Mouse (Mus musculus): ENCODE data around the gene Reps2. TPM values are rescaled to one million over a fixed set of nuclear protein-coding genes. Genes with fewer than 3 reads are reported as not detected.

Gene Reps2
- total and polyA plus RNA-seq, 3 experiments: 0.06 TPM; not detected in 2

GRCm38 (mm10) chrX:162552383-162552782 lies 91.1 kb downstream of the Reps2 start:
- Histone ChIP-seq H3K4me1 (ENCODE audit: control insufficient read depth in 1 of 2, insufficient read depth in 2 of 2) (no peaks in the 10 kb centered on the region), H3K36me3 (replicated peaks in 1 of 2; ENCODE audit: control insufficient read depth in 1 of 2, insufficient read depth in 1 of 2, low read length in 1 of 2) (no peaks in the 10 kb centered on the region), H3K9ac (ENCODE audit: insufficient read depth, low read depth) (no peak overlapping the region), H3K27me3 (replicated peaks) (no peaks in the 10 kb centered on the region), H3K27ac (ENCODE audit: insufficient read depth, low read depth) (no peak overlapping the region), H3K9me3 (replicated peaks; ENCODE audit: low read length) (no peaks in the 10 kb centered on the region), H3K4me3 (replicated peaks in 1 of 3; ENCODE audit: low read depth in 2 of 3, low read length in 2 of 3, poor library complexity in 1 of 3) (no peak overlapping the region), H3K4me2 (ENCODE audit: insufficient read depth, low read depth, poor library complexity, severe bottlenecking) (no peak overlapping the region), H3K79me2 (replicated peaks; ENCODE audit: control insufficient read depth, extremely low read depth, insufficient read depth, poor library complexity, severe bottlenecking) (no peaks in the 10 kb centered on the region)
- in situ Hi-C loops (cut with MboI; ENCODE audit: low pct_ligation_motif_present, low pct_unique_long_range_greater_than_20kb, low sequenced_read_pairs) (no loop called here), dilution Hi-C loops (cut with MboI; ENCODE audit: extremely low pct_ligation_motif_present, extremely low pct_unique_long_range_greater_than_20kb, low sequenced_read_pairs) (no loop called here)
- TF ChIP-seq MXI1 (IDR thresholded peaks at IDR 0.05; ENCODE audit: low read depth, low read length): no peak
- TF ChIP-seq NELFE (IDR thresholded peaks at IDR 0.05; ENCODE audit: low read depth, low read length): no peak
- TF ChIP-seq NRF1 (IDR thresholded peaks at IDR 0.05; ENCODE audit: low read depth, low read length): no peak
- DNase-seq (ENCODE audit: extremely low read depth): no peak

GRCm38 (mm10) chrX:162545037-162545436 lies 98.4 kb downstream of the Reps2 start:
- H3K4me1 ChIP-seq (ENCODE audit: control insufficient read depth in 1 of 2, insufficient read depth in 2 of 2): peaks cover 0 to 15% of the 10 kb centered on the region in 2 experiments; a peak in 2 of 4 replicates
- in situ Hi-C loops (cut with MboI; ENCODE audit: low pct_ligation_motif_present, low pct_unique_long_range_greater_than_20kb, low sequenced_read_pairs) (no loop called here), dilution Hi-C loops (cut with MboI; ENCODE audit: extremely low pct_ligation_motif_present, extremely low pct_unique_long_range_greater_than_20kb, low sequenced_read_pairs) (no loop called here)
- TF ChIP-seq MAZ (IDR thresholded peaks at IDR 0.05; ENCODE audit: low read depth, low read length) (no peak), ELF1 (IDR thresholded peaks at IDR 0.05; ENCODE audit: low read depth, low read length) (no peak), USF2 (conservative IDR thresholded peaks at IDR 0.05; ENCODE audit: low read depth, low read length) (no peak), ZMIZ1 (IDR thresholded peaks at IDR 0.05; ENCODE audit: low read depth, low read length) (no peak), GABPA (IDR thresholded peaks at IDR 0.05; ENCODE audit: insufficient replicate concordance, low read depth, low read length) (no peak), IRF4 (IDR thresholded peaks at IDR 0.05; ENCODE audit: low read depth, low read length) (no peak)
- H3K9ac ChIP-seq (ENCODE audit: insufficient read depth, low read depth): no peak overlapping the region
- no peak for DNase-seq (ENCODE audit: extremely low read depth)
- H3K79me2 ChIP-seq (replicated peaks; ENCODE audit: control insufficient read depth, extremely low read depth, insufficient read depth, poor library complexity, severe bottlenecking): no peaks in the 10 kb centered on the region
- no peak overlapping the region for H3K4me2 ChIP-seq (ENCODE audit: insufficient read depth, low read depth, poor library complexity, severe bottlenecking)
- no peak overlapping the region for H3K4me3 ChIP-seq (replicated peaks in 1 of 3; ENCODE audit: low read depth in 2 of 3, low read length in 2 of 3, poor library complexity in 1 of 3)
- no peaks in the 10 kb centered on the region for H3K9me3 ChIP-seq (replicated peaks; ENCODE audit: low read length)
- no peaks in the 10 kb centered on the region for H3K27me3 ChIP-seq (replicated peaks)
- no peak overlapping the region for H3K27ac ChIP-seq (ENCODE audit: insufficient read depth, low read depth)
- no peaks in the 10 kb centered on the region for H3K36me3 ChIP-seq (replicated peaks in 1 of 2; ENCODE audit: control insufficient read depth in 1 of 2, insufficient read depth in 1 of 2, low read length in 1 of 2)

- in situ Hi-C loops (cut with MboI; ENCODE audit: low pct_ligation_motif_present, low pct_unique_long_range_greater_than_20kb, low sequenced_read_pairs): no loop called here
- Histone ChIP-seq H3K9me3 (replicated peaks; ENCODE audit: low read length) (no peaks in the 10 kb centered on the region), H3K27ac (ENCODE audit: insufficient read depth, low read depth) (no peak overlapping the region), H3K4me3 (replicated peaks in 1 of 3; ENCODE audit: low read depth in 2 of 3, low read length in 2 of 3, poor library complexity in 1 of 3) (no peak overlapping the region), H3K4me1 (ENCODE audit: control insufficient read depth in 1 of 2, insufficient read depth in 2 of 2) (peaks cover 0 to 15% of the 10 kb centered on the region in 2 experiments; a peak in 2 of 4 replicates), H3K79me2 (replicated peaks; ENCODE audit: control insufficient read depth, extremely low read depth, insufficient read depth, poor library complexity, severe bottlenecking) (no peaks in the 10 kb centered on the region), H3K4me2 (ENCODE audit: insufficient read depth, low read depth, poor library complexity, severe bottlenecking) (no peak overlapping the region), H3K27me3 (replicated peaks) (no peaks in the 10 kb centered on the region), H3K36me3 (replicated peaks in 1 of 2; ENCODE audit: control insufficient read depth in 1 of 2, insufficient read depth in 1 of 2, low read length in 1 of 2) (no peaks in the 10 kb centered on the region), H3K9ac (ENCODE audit: insufficient read depth, low read depth) (no peak overlapping the region)
- dilution Hi-C loops (cut with MboI; ENCODE audit: extremely low pct_ligation_motif_present, extremely low pct_unique_long_range_greater_than_20kb, low sequenced_read_pairs): no loop called here
- DNase-seq (ENCODE audit: extremely low read depth): no peak
- TF ChIP-seq TBP (conservative IDR thresholded peaks at IDR 0.05; ENCODE audit: low read depth, low read length) (no peak), CHD2 (IDR thresholded peaks at IDR 0.05; ENCODE audit: low read length) (no peak), IRF4 (IDR thresholded peaks at IDR 0.05; ENCODE audit: low read depth, low read length) (no peak), PAX5 (IDR thresholded peaks at IDR 0.05; ENCODE audit: low read length) (no peak), USF2 (conservative IDR thresholded peaks at IDR 0.05; ENCODE audit: low read depth, low read length) (no peak), MAZ (IDR thresholded peaks at IDR 0.05; ENCODE audit: low read depth, low read length) (no peak), ETS1 (conservative IDR thresholded peaks at IDR 0.05; ENCODE audit: low read depth, low read length) (no peak), E2F4 (IDR thresholded peaks at IDR 0.05; ENCODE audit: insufficient replicate concordance, low read depth, low read length) (no peak), MAX (IDR thresholded peaks at IDR 0.05; ENCODE audit: low read length) (no peak), ELF1 (IDR thresholded peaks at IDR 0.05; ENCODE audit: low read depth, low read length) (no peak), GABPA (IDR thresholded peaks at IDR 0.05; ENCODE audit: insufficient replicate concordance, low read depth, low read length) (no peak), ZMIZ1 (IDR thresholded peaks at IDR 0.05; ENCODE audit: low read depth, low read length) (no peak), NRF1 (IDR thresholded peaks at IDR 0.05; ENCODE audit: low read depth, low read length) (no peak), HCFC1 (IDR thresholded peaks at IDR 0.05; ENCODE audit: low read depth, low read length) (no peak), SIN3A (IDR thresholded peaks at IDR 0.05; ENCODE audit: low read length) (no peak), MEF2A (IDR thresholded peaks at IDR 0.05; ENCODE audit: borderline replicate concordance, low read depth, low read length) (no peak), ZNF384 (IDR thresholded peaks at IDR 0.05; ENCODE audit: low read depth, low read length) (no peak), JUN (IDR thresholded peaks at IDR 0.05; ENCODE audit: insufficient read depth, low read depth, low read length) (no peak), NELFE (IDR thresholded peaks at IDR 0.05; ENCODE audit: low read depth, low read length) (no peak)
Observed at GRCm38 (mm10) chrX:162542576-162543227, 100.7 kb downstream of the Reps2 start.
